Comparison of ENCODE assay signal across 22 mouse cellular contexts in genomic region chr12:69519028-69519427, GRCm38 (mm10).
DNase-seq lines count a peak whose midpoint lies in the region; ATAC-seq lines count a peak whose summit lies in the region.
"Had no signal": no experiment of that assay in that cellular context is flagged by ENCODE, and none has a peak within 500 bp of the region (broad histone marks: within the 10 kb centered on the region; RNA-seq: fewer than 3 reads in every experiment).

No protein-coding gene starts in this region.

- H3K9ac ChIP-seq in lung, embryonic 15.5 days = no peak overlapping the region
- H3K9ac ChIP-seq: embryonic facial prominence, embryonic 12.5 days; forebrain, embryonic 13.5 days; forebrain, postnatal 0 days; heart, embryonic 13.5 days; hindbrain, embryonic 12.5 days had no signal

- no peaks in the 10 kb centered on the region for H3K27me3 ChIP-seq in lung, embryonic 15.5 days
- H3K27me3 ChIP-seq: embryonic facial prominence, embryonic 12.5 days; forebrain, embryonic 13.5 days; heart, embryonic 13.5 days; hindbrain, embryonic 12.5 days had no signal

- H3K4me1 ChIP-seq in lung, embryonic 15.5 days = peaks cover 24% of the 10 kb centered on the region
- H3K4me1 ChIP-seq: embryonic facial prominence, embryonic 12.5 days; forebrain, embryonic 13.5 days; hindbrain, embryonic 12.5 days had no signal

- H3K4me3 ChIP-seq in lung, embryonic 15.5 days = no peak overlapping the region
- H3K4me3 ChIP-seq: embryonic facial prominence, embryonic 12.5 days; forebrain, embryonic 13.5 days; heart, embryonic 13.5 days; hindbrain, embryonic 12.5 days had no signal

- no peaks in the 10 kb centered on the region for H3K36me3 ChIP-seq in lung, embryonic 15.5 days
- H3K36me3 ChIP-seq: embryonic facial prominence, embryonic 12.5 days; G1E; heart, embryonic 13.5 days; hindbrain, embryonic 12.5 days had no signal

- peak; percentile 81 for ATAC-seq in lung, embryonic 15.5 days (ENCODE audit: borderline replicate concordance, extremely low read depth, low FRiP score, low TSS enrichment)
- ATAC-seq in common myeloid progenitor, adult 5-6 weeks (replicated peaks; ENCODE audit: low read depth, poor library complexity, severe bottlenecking) = 0 out of 2 replicates have a peak, but pooled peaks have one; percentile 15
- peak; percentile 45 for ATAC-seq in granulocyte monocyte progenitor cell, adult 5-6 weeks (replicated peaks; ENCODE audit: poor library complexity, severe bottlenecking)
- ATAC-seq: CD4-positive, CD25-positive, alpha-beta regulatory T cell, adult 4 months; forebrain, embryonic 13.5 days; forebrain, postnatal 0 days; hindbrain, embryonic 16.5 days had no signal

- no peak for DNase-seq in lung, postnatal 36 days
- DNase-seq in heart, adult 18-20 months = no peak
- no peak for DNase-seq in layer of hippocampus, adult 11-12 months (ENCODE audit: low spot score)
- DNase-seq: adrenal gland, adult 8-10 months; adrenal gland, postnatal 36 days; B cell, adult 2 months; cerebellum, adult 2 months; cerebellum, postnatal 10 days; embryo, embryonic 11 days; forebrain, postnatal 0 days; gastrocnemius, postnatal 14 days; heart, postnatal 36 days had no signal

- no peak overlapping the region for H3K4me2 ChIP-seq in lung, embryonic 15.5 days
- H3K4me2 ChIP-seq: embryonic facial prominence, embryonic 12.5 days; forebrain, embryonic 13.5 days; heart, embryonic 13.5 days; hindbrain, embryonic 12.5 days had no signal

- 52% methylated on average over 2 of the region's 2 CpGs for WGBS in lung, embryonic 15.5 days

- H3K9me3 ChIP-seq in lung, embryonic 15.5 days = no peaks in the 10 kb centered on the region
- H3K9me3 ChIP-seq: embryonic facial prominence, embryonic 12.5 days; forebrain, embryonic 13.5 days; G1E; heart, embryonic 13.5 days; hindbrain, embryonic 12.5 days had no signal

- H3K27ac ChIP-seq in lung, embryonic 15.5 days = peak overlapping the region; percentile 46
- H3K27ac ChIP-seq: embryonic facial prominence, embryonic 12.5 days; forebrain, embryonic 13.5 days; heart, embryonic 13.5 days; hindbrain, embryonic 12.5 days had no signal

Comparison
In these comparisons a context has a peak if more than half of its experiments do, and no peak if none do; other contexts are left out.
1. ATAC-seq: peak in every context shown above with its lines; median percentile 81 in lung, embryonic 15.5 days; 45 in granulocyte monocyte progenitor cell, adult 5-6 weeks; 15 in common myeloid progenitor, adult 5-6 weeks.